Mouse (Mus musculus): ENCODE data around the gene Pih1h3b. TPM values are rescaled to one million over a fixed set of nuclear protein-coding genes. Genes with fewer than 3 reads are reported as not detected.

The Pih1h3b gene
- not detected in 2 replicates for polyA plus RNA-seq (2016; fragmentation: Nextera tagmentation; extraction: Ambion mirVana)

GRCm38 (mm10) chrX:140062135-140062975 lies at the start of gene Pih1h3b, which contains the start of gene Nup62cl:
TSS of gene Pih1h3b (plus strand) at chrX:140062879.
TSS of gene Nup62cl (minus strand) at chrX:140062712.
- peak; percentile 36 for DNase-seq (ENCODE audit: extremely low spot score, low spot score)
- H3K4me3 ChIP-seq = peak within 1 kb of the TSS; percentile 47
- no peaks in the 10 kb centered on the region for H3K36me3 ChIP-seq (replicated peaks)
- peaks cover 22% of the 10 kb centered on the region for H3K9me3 ChIP-seq
- H3K27ac ChIP-seq = no peak within 1 kb of the TSS
- 31% methylated on average over 64 of the region's 64 CpGs for WGBS
- peaks cover 7% of the 10 kb centered on the region; the same call in 1 of the 2 replicates for H3K4me1 ChIP-seq
- H3K27me3 ChIP-seq (ENCODE audit: poor library complexity, severe bottlenecking) = peaks cover 69% of the 10 kb centered on the region

- Histone ChIP-seq H3K4me1 (peaks cover 7% of the 10 kb centered on the region; the same call in 1 of the 2 replicates), H3K27me3 (ENCODE audit: poor library complexity, severe bottlenecking) (peaks cover 75% of the 10 kb centered on the region), H3K9me3 (peaks cover 22% of the 10 kb centered on the region), H3K4me3 (peak overlapping the region; percentile 47), H3K36me3 (replicated peaks) (no peaks in the 10 kb centered on the region), H3K27ac (no peak overlapping the region)
- DNase-seq (ENCODE audit: extremely low spot score, low spot score) = peak; percentile 16
- WGBS = 18% methylated on average over 83 of the region's 90 CpGs
Measured at GRCm38 (mm10) chrX:140060886-140061874, 1.5 kb upstream of the Pih1h3b start.

GRCm38 (mm10) chrX:140082535-140082934 lies 19.9 kb downstream of the Pih1h3b start:
- Histone ChIP-seq H3K27me3 (ENCODE audit: poor library complexity, severe bottlenecking) (peaks cover 57% of the 10 kb centered on the region), H3K9me3 (no peaks in the 10 kb centered on the region), H3K4me1 (no peaks in the 10 kb centered on the region), H3K36me3 (replicated peaks) (no peaks in the 10 kb centered on the region), H3K27ac (no peak overlapping the region), H3K4me3 (no peak overlapping the region)
- 98% methylated on average over 2 of the region's 2 CpGs for whole genome bisulfite sequencing
- DNase-seq (ENCODE audit: extremely low spot score, low spot score) = no peak

GRCm38 (mm10) chrX:140094066-140094465 lies 31.4 kb downstream of the Pih1h3b start:
- 86% methylated on average over 2 of the region's 2 CpGs for WGBS
- no peak overlapping the region for H3K4me3 ChIP-seq
- H3K4me1 ChIP-seq = no peaks in the 10 kb centered on the region
- no peak overlapping the region for H3K27ac ChIP-seq
- no peak for DNase-seq (ENCODE audit: extremely low spot score, low spot score)
- H3K9me3 ChIP-seq = no peaks in the 10 kb centered on the region
- H3K36me3 ChIP-seq (replicated peaks) = no peaks in the 10 kb centered on the region
- H3K27me3 ChIP-seq (ENCODE audit: poor library complexity, severe bottlenecking) = peaks cover 70% of the 10 kb centered on the region

Other genes with a start within 250 kb of the Pih1h3b start
- gene Morc4, start 191.2 kb upstream of the Pih1h3b start, polyA plus RNA-seq (2016; fragmentation: Nextera tagmentation; extraction: Ambion mirVana) = 5.2 and 6.5 TPM in 2 replicates
- 5.4 and 5.6 TPM in 2 replicates for gene Rbm41, start 64.3 kb upstream of the Pih1h3b start, polyA plus RNA-seq (2016; fragmentation: Nextera tagmentation; extraction: Ambion mirVana)
- gene Nup62cl, start 167 bp upstream of the Pih1h3b start, polyA plus RNA-seq (2016; fragmentation: Nextera tagmentation; extraction: Ambion mirVana) = 1.9 and 2.0 TPM in 2 replicates

Data from forebrain, embryonic 10.5 days (tissue).